Mouse (Mus musculus): ENCODE measurements around the gene Ppp1r35. TPM values are rescaled to one million over a fixed set of nuclear protein-coding genes. Genes with fewer than 3 reads are reported as not detected.

The Ppp1r35 gene
- polyA plus RNA-seq, 1 experiment from 2014 or later: 51.1 TPM

- 67% methylated on average over 10 of the region's 10 CpGs for WGBS
- H3K36me3 ChIP-seq (replicated peaks; ENCODE audit: control insufficient read depth, insufficient read depth): peaks cover 13% of the 10 kb centered on the region
- H3K4me2 ChIP-seq (replicated peaks): peak overlapping the region; percentile 91
- ATAC-seq (ENCODE audit: low FRiP score) (no peak), DNase-seq (ENCODE audit: low spot score) (no peak)
- H3K27ac ChIP-seq: no peak overlapping the region
- H3K4me1 ChIP-seq (replicated peaks; ENCODE audit: control insufficient read depth, insufficient read depth, low read length): peaks cover 39% of the 10 kb centered on the region
- peak overlapping the region; percentile 94; the same call in 1 of the 2 replicates for H3K9ac ChIP-seq
- no peaks in the 10 kb centered on the region for H3K9me3 ChIP-seq (ENCODE audit: control insufficient read depth, low read length)
- H3K4me3 ChIP-seq (replicated peaks; ENCODE audit: low read length): peak overlapping the region; percentile 60; the same call in 1 of the 2 replicates
- no peaks in the 10 kb centered on the region for H3K27me3 ChIP-seq (ENCODE audit: control insufficient read depth, insufficient read depth, low read length)
Measured at GRCm38 (mm10) chr5:137742048-137742447, 36.6 kb upstream of the Ppp1r35 start.

- H3K4me1 ChIP-seq (replicated peaks; ENCODE audit: control insufficient read depth, insufficient read depth, low read length): peaks cover 43% of the 10 kb centered on the region
- H3K4me3 ChIP-seq (replicated peaks; ENCODE audit: low read length): no peak overlapping the region
- DNase-seq (ENCODE audit: low spot score) (no peak), ATAC-seq (ENCODE audit: low FRiP score) (no peak)
- no peak overlapping the region for H3K4me2 ChIP-seq (replicated peaks)
- H3K9me3 ChIP-seq (ENCODE audit: control insufficient read depth, low read length): no peaks in the 10 kb centered on the region
- H3K27me3 ChIP-seq (ENCODE audit: control insufficient read depth, insufficient read depth, low read length): no peaks in the 10 kb centered on the region
- 91% methylated on average over 6 of the region's 6 CpGs for WGBS
- no peak overlapping the region for H3K9ac ChIP-seq
- no peak overlapping the region for H3K27ac ChIP-seq
- peaks cover 6% of the 10 kb centered on the region for H3K36me3 ChIP-seq (replicated peaks; ENCODE audit: control insufficient read depth, insufficient read depth)
Measured at GRCm38 (mm10) chr5:137742836-137743235, 35.8 kb upstream of the Ppp1r35 start.

- WGBS: 89% methylated on average over 6 of the region's 7 CpGs
- peaks cover 42% of the 10 kb centered on the region for H3K4me1 ChIP-seq (replicated peaks; ENCODE audit: control insufficient read depth, insufficient read depth, low read length)
Measured at GRCm38 (mm10) chr5:137744197-137744596, 34.5 kb upstream of the Ppp1r35 start.

GRCm38 (mm10) chr5:137745214-137746171, 33.2 kb upstream of the Ppp1r35 start, which contains the start of gene Tsc22d4:
TSS of gene Tsc22d4 (plus strand) at chr5:137745730.
- peak within 1 kb of the TSS; percentile 64 for H3K4me3 ChIP-seq (replicated peaks; ENCODE audit: low read length)
- ATAC-seq (ENCODE audit: low FRiP score) (peak; percentile 84), DNase-seq (ENCODE audit: low spot score) (peak; percentile 93)
- peaks cover 35% of the 10 kb centered on the region for H3K4me1 ChIP-seq (replicated peaks; ENCODE audit: control insufficient read depth, insufficient read depth, low read length)
- H3K27ac ChIP-seq: peak within 1 kb of the TSS; percentile 79
- peak within 1 kb of the TSS; percentile 99 for H3K4me2 ChIP-seq (replicated peaks)
- H3K36me3 ChIP-seq (replicated peaks; ENCODE audit: control insufficient read depth, insufficient read depth): no peaks in the 10 kb centered on the region
- H3K9me3 ChIP-seq (ENCODE audit: control insufficient read depth, low read length): no peaks in the 10 kb centered on the region
- peak within 1 kb of the TSS; percentile 78 for H3K9ac ChIP-seq
- WGBS: 4% methylated on average over 28 of the region's 28 CpGs
- no peaks in the 10 kb centered on the region for H3K27me3 ChIP-seq (ENCODE audit: control insufficient read depth, insufficient read depth, low read length)

More at GRCm38 (mm10) chr5:137744197-137744596, 34.5 kb upstream of the Ppp1r35 start:
- Histone ChIP-seq H3K27me3 (ENCODE audit: control insufficient read depth, insufficient read depth, low read length) (no peaks in the 10 kb centered on the region), H3K36me3 (replicated peaks; ENCODE audit: control insufficient read depth, insufficient read depth) (no peaks in the 10 kb centered on the region), H3K4me3 (replicated peaks; ENCODE audit: low read length) (no peak overlapping the region), H3K9me3 (ENCODE audit: control insufficient read depth, low read length) (no peaks in the 10 kb centered on the region), H3K27ac (no peak overlapping the region), H3K9ac (no peak overlapping the region), H3K4me2 (replicated peaks) (no peak overlapping the region)
- no peak for DNase-seq (ENCODE audit: low spot score)
- no peak for ATAC-seq (ENCODE audit: low FRiP score)

- H3K27me3 ChIP-seq (ENCODE audit: control insufficient read depth, insufficient read depth, low read length): no peaks in the 10 kb centered on the region
- peak overlapping the region; percentile 78 for H3K9ac ChIP-seq
- H3K4me1 ChIP-seq (replicated peaks; ENCODE audit: control insufficient read depth, insufficient read depth, low read length): peaks cover 34% of the 10 kb centered on the region
- H3K4me2 ChIP-seq (replicated peaks): peak overlapping the region; percentile 99
- no peaks in the 10 kb centered on the region for H3K9me3 ChIP-seq (ENCODE audit: control insufficient read depth, low read length)
- ATAC-seq (ENCODE audit: low FRiP score) (peak; percentile 9; the same call in 1 of the 2 replicates), DNase-seq (ENCODE audit: low spot score) (no peak)
- peak overlapping the region; percentile 64 for H3K4me3 ChIP-seq (replicated peaks; ENCODE audit: low read length)
- 0 out of 2 replicates have a peak, but pooled peaks cover 3% of the 10 kb centered on the region for H3K36me3 ChIP-seq (replicated peaks; ENCODE audit: control insufficient read depth, insufficient read depth)
- 0% methylated on average over 17 of the region's 20 CpGs for WGBS
- H3K27ac ChIP-seq: peak overlapping the region; percentile 79
Measured at GRCm38 (mm10) chr5:137746282-137746850, 32.3 kb upstream of the Ppp1r35 start.

GRCm38 (mm10) chr5:137746851-137747325, 31.8 kb upstream of the Ppp1r35 start:
- WGBS: 0% methylated on average over 16 of the region's 16 CpGs
- ATAC-seq (ENCODE audit: low FRiP score) (no peak), DNase-seq (ENCODE audit: low spot score) (no peak)
- Histone ChIP-seq H3K9me3 (ENCODE audit: control insufficient read depth, low read length) (no peaks in the 10 kb centered on the region), H3K4me2 (replicated peaks) (peak overlapping the region; percentile 99), H3K36me3 (replicated peaks; ENCODE audit: control insufficient read depth, insufficient read depth) (peaks cover 8% of the 10 kb centered on the region), H3K27ac (peak overlapping the region; percentile 79), H3K4me3 (replicated peaks; ENCODE audit: low read length) (peak overlapping the region; percentile 64), H3K4me1 (replicated peaks; ENCODE audit: control insufficient read depth, insufficient read depth, low read length) (peaks cover 30% of the 10 kb centered on the region), H3K9ac (peak overlapping the region; percentile 78), H3K27me3 (ENCODE audit: control insufficient read depth, insufficient read depth, low read length) (no peaks in the 10 kb centered on the region)

GRCm38 (mm10) chr5:137747326-137747961, 31.2 kb upstream of the Ppp1r35 start:
- peak overlapping the region; percentile 99 for H3K4me2 ChIP-seq (replicated peaks)
- peaks cover 30% of the 10 kb centered on the region for H3K4me1 ChIP-seq (replicated peaks; ENCODE audit: control insufficient read depth, insufficient read depth, low read length)
- H3K9me3 ChIP-seq (ENCODE audit: control insufficient read depth, low read length): no peaks in the 10 kb centered on the region
- WGBS: 4% methylated on average over 25 of the region's 26 CpGs
- H3K27ac ChIP-seq: peak overlapping the region; percentile 79; the same call in 1 of the 2 replicates
- DNase-seq (ENCODE audit: low spot score) (no peak), ATAC-seq (ENCODE audit: low FRiP score) (no peak)
- no peaks in the 10 kb centered on the region for H3K27me3 ChIP-seq (ENCODE audit: control insufficient read depth, insufficient read depth, low read length)
- peaks cover 13% of the 10 kb centered on the region for H3K36me3 ChIP-seq (replicated peaks; ENCODE audit: control insufficient read depth, insufficient read depth)
- peak overlapping the region; percentile 78 for H3K9ac ChIP-seq
- H3K4me3 ChIP-seq (replicated peaks; ENCODE audit: low read length): peak overlapping the region; percentile 64

- H3K9ac ChIP-seq: peak overlapping the region; percentile 78
- DNase-seq (ENCODE audit: low spot score) (no peak), ATAC-seq (ENCODE audit: low FRiP score) (no peak)
- H3K4me2 ChIP-seq (replicated peaks): peak overlapping the region; percentile 99
- H3K4me1 ChIP-seq (replicated peaks; ENCODE audit: control insufficient read depth, insufficient read depth, low read length): peaks cover 30% of the 10 kb centered on the region
- no peaks in the 10 kb centered on the region for H3K27me3 ChIP-seq (ENCODE audit: control insufficient read depth, insufficient read depth, low read length)
- WGBS: 41% methylated on average over 5 of the region's 5 CpGs
- 0 out of 2 replicates have a peak overlapping the region, but pooled peaks have one; percentile 32 for H3K27ac ChIP-seq
- H3K9me3 ChIP-seq (ENCODE audit: control insufficient read depth, low read length): no peaks in the 10 kb centered on the region
- peak overlapping the region; percentile 64 for H3K4me3 ChIP-seq (replicated peaks; ENCODE audit: low read length)
- peaks cover 13% of the 10 kb centered on the region for H3K36me3 ChIP-seq (replicated peaks; ENCODE audit: control insufficient read depth, insufficient read depth)
Measured at GRCm38 (mm10) chr5:137748130-137748770, 30.4 kb upstream of the Ppp1r35 start.
